Mouse (Mus musculus) thymus, adult 2 months (tissue): ENCODE measurements around the gene Shprh. TPM values are rescaled to one million over a fixed set of nuclear protein-coding genes. Genes with fewer than 3 reads are reported as not detected.
A peak's percentile ranks its signal among the peaks of the same experiment; 100 is the strongest.

Experiments used
- DNase-seq: peaks from one replicate; pipeline ENCODE4 v3.0.0; 2021
- H3K27ac ChIP-seq: fragments of 200-500 bp; 2 replicates; pipeline ENCODE4 v1.5.1; 2012; ENCODE audit warnings: low read length, control low read depth; ENCODE audit not compliant: control insufficient read depth, insufficient read depth
- H3K27me3 ChIP-seq: fragments of 200-500 bp; 2 replicates; pipeline ENCODE4 v1.6.1; 2012; ENCODE audit warnings: mild to moderate bottlenecking, low read length, moderate library complexity, mixed read lengths; ENCODE audit not compliant: control insufficient read depth, insufficient read depth
- H3K36me3 ChIP-seq: fragments of 200-500 bp; 2 replicates; pipeline ENCODE4 v1.6.1; 2012; ENCODE audit warnings: mild to moderate bottlenecking, low read length, moderate library complexity; ENCODE audit not compliant: control insufficient read depth, insufficient read depth
- H3K4me1 ChIP-seq: fragments of 200-500 bp; replicated peaks from 2 replicates; pipeline ENCODE4 v1.6.1; 2012; ENCODE audit warnings: low read length; ENCODE audit not compliant: control insufficient read depth, insufficient read depth
- H3K4me3 ChIP-seq: fragments of 200-500 bp; 2 replicates; pipeline ENCODE4 v1.5.1; 2012; ENCODE audit warnings: mild to moderate bottlenecking, low read length, control low read depth, moderate library complexity; ENCODE audit not compliant: control insufficient read depth, insufficient read depth
- CTCF ChIP-seq: fragments of 200-500 bp; IDR thresholded peaks from 2 replicates; pipeline ENCODE4 v1.5.1; 2012; ENCODE audit warnings: mild to moderate bottlenecking, control low read depth, low read length, moderate library complexity, borderline replicate concordance; ENCODE audit not compliant: control insufficient read depth, poor library complexity, insufficient read depth; ENCODE audit errors: extremely low read depth
- POLR2A ChIP-seq: fragments of 200-500 bp; IDR thresholded peaks from 2 replicates; pipeline ENCODE4 v1.6.1; 2012; ENCODE audit warnings: mild to moderate bottlenecking, low read length, control low read depth, moderate library complexity; ENCODE audit not compliant: control insufficient read depth, poor library complexity, insufficient read depth; ENCODE audit errors: extremely low read depth
- WGBS: fragments of 180-500 bp; shearing (Covaris S2); methylation state at CpG from one replicate; pipeline ENCODE4 v1.1.7; 2018; 5-methylcytosine and 5-hydroxymethylcytosine counted together
- polyA plus RNA-seq: library from polyadenylated mRNA; depleted of rRNA; stranded (reverse); fragments of >200 nt; gene quantifications from 2 replicates; pipeline ENCODE4 v1.2.3, GENCODE M21; 2012; rRNA removed

The Shprh gene
- 5.6 and 5.7 TPM in 2 replicates for polyA plus RNA-seq

- TF ChIP-seq POLR2A, result peak; percentile 85
- TF ChIP-seq CTCF, result peak; percentile 66
- H3K36me3 ChIP-seq, result peaks cover 5% of the 10 kb centered on the region
- WGBS, result under 1% methylated on average over 60 of the region's 60 CpGs
- peak; percentile 99 for DNase-seq
- H3K27ac ChIP-seq, result no peak within 1 kb of the TSS
- peaks cover 2% of the 10 kb centered on the region; the same call in 1 of the 2 replicates for H3K4me1 ChIP-seq
- H3K27me3 ChIP-seq, result no peaks in the 10 kb centered on the region
- H3K4me3 ChIP-seq, result peak within 1 kb of the TSS; percentile 75
Measured at GRCm38 (mm10) chr10:11148884-11149741, at the start of gene Shprh. Gene Shprh (plus strand): TSS chr10:11149427.

- Histone ChIP-seq H3K4me1 (no peaks in the 10 kb centered on the region), H3K27me3 (no peaks in the 10 kb centered on the region), H3K36me3 (no peaks in the 10 kb centered on the region), H3K27ac (no peak overlapping the region), H3K4me3 (no peak overlapping the region)
- WGBS, result 100% methylated on average over 2 of the region's 2 CpGs
- DNase-seq, result no peak
- TF ChIP-seq CTCF (no peak), POLR2A (no peak)
Measured at GRCm38 (mm10) chr10:11121781-11122180, 27.4 kb upstream of the Shprh start.

- no peak for DNase-seq
- Histone ChIP-seq H3K4me3 (no peak overlapping the region), H3K27ac (no peak overlapping the region), H3K4me1 (peaks cover 2% of the 10 kb centered on the region; the same call in 1 of the 2 replicates), H3K36me3 (no peaks in the 10 kb centered on the region), H3K27me3 (no peaks in the 10 kb centered on the region)
- TF ChIP-seq CTCF, result no peak
- TF ChIP-seq POLR2A, result no peak
Measured at GRCm38 (mm10) chr10:11145580-11145979, 3.6 kb upstream of the Shprh start.

GRCm38 (mm10) chr10:11148446-11148845 lies 781 bp upstream of the Shprh start:
- DNase-seq, result no peak
- 77% methylated on average over 4 of the region's 4 CpGs for WGBS
- Histone ChIP-seq H3K36me3 (peaks cover 5% of the 10 kb centered on the region), H3K4me3 (no peak overlapping the region), H3K27me3 (no peaks in the 10 kb centered on the region), H3K27ac (no peak overlapping the region), H3K4me1 (peaks cover 2% of the 10 kb centered on the region; the same call in 1 of the 2 replicates)
- TF ChIP-seq CTCF (no peak), POLR2A (no peak)

GRCm38 (mm10) chr10:11149742-11150125 lies 507 bp downstream of the Shprh start:
- DNase-seq, result no peak
- Histone ChIP-seq H3K4me3 (peak overlapping the region; percentile 75), H3K27me3 (no peaks in the 10 kb centered on the region), H3K4me1 (peaks cover 2% of the 10 kb centered on the region; the same call in 1 of the 2 replicates), H3K36me3 (peaks cover 5% of the 10 kb centered on the region), H3K27ac (no peak overlapping the region)
- no peak for TF ChIP-seq POLR2A
- TF ChIP-seq CTCF, result no peak
- WGBS, result 0% methylated on average over 20 of the region's 20 CpGs

GRCm38 (mm10) chr10:11151644-11152043 lies 2.4 kb downstream of the Shprh start:
- DNase-seq, result no peak
- Histone ChIP-seq H3K4me1 (peaks cover 2% of the 10 kb centered on the region; the same call in 1 of the 2 replicates), H3K27me3 (no peaks in the 10 kb centered on the region), H3K36me3 (peaks cover 21% of the 10 kb centered on the region), H3K4me3 (no peak overlapping the region), H3K27ac (no peak overlapping the region)
- WGBS, result 96% methylated on average over 14 of the region's 14 CpGs
- TF ChIP-seq POLR2A, result no peak

- no peaks in the 10 kb centered on the region for H3K27me3 ChIP-seq
- H3K36me3 ChIP-seq, result peaks cover 57% of the 10 kb centered on the region
- TF ChIP-seq CTCF (no peak), POLR2A (no peak)
- no peak overlapping the region for H3K27ac ChIP-seq
- DNase-seq, result no peak
- no peak overlapping the region for H3K4me3 ChIP-seq
- H3K4me1 ChIP-seq, result no peaks in the 10 kb centered on the region
- 95% methylated on average over 9 of the region's 9 CpGs for WGBS
Measured at GRCm38 (mm10) chr10:11157039-11157438, 7.8 kb downstream of the Shprh start.
